Mouse (Mus musculus): Measurements from ENCODE around the gene Eml6. TPM values are rescaled to one million over a fixed set of nuclear protein-coding genes. Genes with fewer than 3 reads are reported as not detected.

The Eml6 gene
- polyA plus RNA-seq, 2 experiments, result 0.09 to 0.55 TPM

DNA sequence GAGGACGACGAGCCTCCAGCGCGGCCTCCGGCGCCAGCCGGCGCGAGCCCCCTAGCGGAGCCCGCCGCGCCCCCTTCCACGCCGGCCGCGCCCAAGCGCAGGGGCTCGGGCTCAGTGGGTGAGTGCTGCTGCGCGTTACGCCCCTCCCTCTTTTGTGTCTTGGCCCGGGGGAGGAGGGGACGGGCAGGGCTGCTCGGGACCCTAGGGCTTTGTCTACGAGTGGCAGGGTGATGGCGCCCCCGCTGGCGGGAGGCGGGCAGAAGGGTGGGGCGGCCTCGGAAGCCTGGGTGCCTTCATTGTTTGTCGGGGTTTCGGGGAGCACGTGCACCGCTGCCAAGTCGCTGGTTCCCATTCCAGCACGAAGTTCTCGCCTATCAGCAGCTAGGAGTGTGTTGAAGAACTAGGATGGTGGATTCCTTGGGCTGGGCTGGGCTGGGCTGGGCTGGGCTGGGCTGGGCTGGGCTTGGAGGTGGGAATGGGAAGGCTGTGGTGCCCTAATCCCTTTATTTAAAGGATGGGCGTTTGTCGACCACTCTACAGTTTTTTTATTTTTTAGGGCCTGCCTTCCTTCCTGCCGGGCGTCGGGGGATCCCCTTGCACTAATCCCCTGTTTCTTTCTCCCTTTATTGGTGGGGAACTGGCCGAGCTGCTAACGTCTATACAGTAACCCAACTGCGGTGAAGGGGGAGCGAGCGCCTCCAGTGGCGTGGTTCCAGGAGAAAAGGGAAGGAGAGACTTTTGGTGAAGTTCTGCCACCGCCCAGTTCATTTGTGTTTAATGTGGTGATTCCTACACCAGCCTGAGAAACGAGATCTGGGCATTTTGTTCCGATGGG, 332.0 kb downstream of the Eml6 start:
- H3K9ac ChIP-seq (replicated peaks), result peak overlapping the region; percentile 83
- under 1% methylated on average over 52 of the region's 53 CpGs for WGBS (ENCODE audit: insufficient replicate concordance)
- ATAC-seq (ENCODE audit: insufficient read depth), result peak; percentile 47
- peaks cover 3 to 6% of the 10 kb centered on the region in 2 experiments for H3K4me1 ChIP-seq (replicated peaks; ENCODE audit: control insufficient read depth in 2 of 2, insufficient read depth in 2 of 2, low read length in 1 of 2)
- H3K9me3 ChIP-seq (ENCODE audit: control insufficient read depth, low read length), result no peaks in the 10 kb centered on the region
- H3K27ac ChIP-seq, result peak overlapping the region; percentile 86
- TF ChIP-seq EP300 (IDR thresholded peaks at IDR 0.05; ENCODE audit: low read depth), result no peak
- peak; percentile 89 for TF ChIP-seq CTCF (IDR thresholded peaks at IDR 0.05; ENCODE audit: low read depth)
- DNase-seq (ENCODE audit: low read depth in 3 of 3, low spot score in 3 of 3), result peak; percentile 60 to 71 (median 64)
- H3K27me3 ChIP-seq (ENCODE audit: control insufficient read depth, insufficient read depth, low read length), result no peaks in the 10 kb centered on the region
- H3K4me3 ChIP-seq (ENCODE audit: insufficient read depth in 1 of 2, low read depth in 2 of 2, low read length in 2 of 2), result peak overlapping the region; percentile 74 to 84
- peak overlapping the region; percentile 88 for H3K4me2 ChIP-seq (ENCODE audit: low read depth)
- no peaks in the 10 kb centered on the region for H3K36me3 ChIP-seq (replicated peaks; ENCODE audit: control insufficient read depth, insufficient read depth, low read depth)

Other genes with a start within 250 kb of the Eml6 start
- 0.13 and 0.14 TPM in 2 replicates for gene 4931440F15Rik, start 200.4 kb downstream of the Eml6 start, polyA plus RNA-seq (2012; rRNA removed)
- gene 4931440F15Rik, start 200.4 kb downstream of the Eml6 start, polyA plus RNA-seq (2014; fragmentation: Nextera tagmentation; extraction: Ambion mirVana), result 0.20 and 0.25 TPM in 2 replicates
- gene Sptbn1, start 242.1 kb upstream of the Eml6 start, polyA plus RNA-seq (2012; rRNA removed), result 6.7 and 9.6 TPM in 2 replicates
- gene Sptbn1, start 242.1 kb upstream of the Eml6 start, polyA plus RNA-seq (2014; fragmentation: Nextera tagmentation; extraction: Ambion mirVana), result 14.4 and 15.2 TPM in 2 replicates